Mouse (Mus musculus): Measurements from ENCODE around the gene Vasn. TPM values are rescaled to one million over a fixed set of nuclear protein-coding genes. Genes with fewer than 3 reads are reported as not detected.

Gene Vasn
- polyA plus RNA-seq, 1 experiment = 1.8 TPM

GRCm38 (mm10) chr16:4596836-4597235, 42.9 kb upstream of the Vasn start:
- no peaks in the 10 kb centered on the region for H3K4me1 ChIP-seq (ENCODE audit: control insufficient read depth, insufficient read depth, low read length)
- 86% methylated on average over 2 of the region's 2 CpGs for WGBS
- H3K27ac ChIP-seq (ENCODE audit: control insufficient read depth, insufficient read depth, low read depth, low read length, poor library complexity) = no peak overlapping the region
- H3K4me3 ChIP-seq (replicated peaks; ENCODE audit: control insufficient read depth, low read depth, low read length) = no peak overlapping the region
- TF ChIP-seq CTCF (IDR thresholded peaks at IDR 0.05; ENCODE audit: control insufficient read depth, insufficient read depth, low read length) (no peak), POLR2A (IDR thresholded peaks at IDR 0.05; ENCODE audit: borderline replicate concordance, control insufficient read depth, low read depth, low read length) (no peak)

DNA sequence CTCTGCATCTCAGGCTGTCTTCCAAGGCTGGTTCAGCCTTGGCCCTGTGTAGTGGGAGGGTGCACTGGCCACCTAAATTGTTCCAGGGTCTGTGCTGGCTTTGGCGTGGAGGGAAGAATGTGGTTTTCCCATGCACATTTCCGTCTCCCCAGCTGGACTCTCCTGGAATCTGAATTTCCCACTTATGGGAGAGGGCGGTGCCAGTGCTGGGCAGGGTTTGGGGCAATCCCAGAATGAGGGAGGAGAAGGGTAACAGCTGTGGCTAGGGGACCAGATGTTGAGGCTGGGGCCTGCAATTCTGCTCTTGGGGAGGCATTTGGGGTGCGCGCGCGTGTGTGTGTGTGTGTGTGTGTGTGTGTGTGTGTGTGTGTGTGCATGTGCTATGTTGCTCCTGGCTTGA, 42.4 kb upstream of the Vasn start:
- H3K4me1 ChIP-seq (ENCODE audit: control insufficient read depth, insufficient read depth, low read length) = no peaks in the 10 kb centered on the region

GRCm38 (mm10) chr16:4598041-4598440, 41.7 kb upstream of the Vasn start:
- no peak for TF ChIP-seq POLR2A (IDR thresholded peaks at IDR 0.05; ENCODE audit: borderline replicate concordance, control insufficient read depth, low read depth, low read length)
- TF ChIP-seq CTCF (IDR thresholded peaks at IDR 0.05; ENCODE audit: control insufficient read depth, insufficient read depth, low read length) = no peak
- H3K27ac ChIP-seq (ENCODE audit: control insufficient read depth, insufficient read depth, low read depth, low read length, poor library complexity) = no peak overlapping the region
- no peaks in the 10 kb centered on the region for H3K4me1 ChIP-seq (ENCODE audit: control insufficient read depth, insufficient read depth, low read length)
- H3K4me3 ChIP-seq (replicated peaks; ENCODE audit: control insufficient read depth, low read depth, low read length) = no peak overlapping the region
- WGBS = 87% methylated on average over 5 of the region's 5 CpGs

More for the DNA sequence above, 42.4 kb upstream of the Vasn start:
- Histone ChIP-seq H3K4me3 (replicated peaks; ENCODE audit: control insufficient read depth, low read depth, low read length) (no peak overlapping the region), H3K27ac (ENCODE audit: control insufficient read depth, insufficient read depth, low read depth, low read length, poor library complexity) (no peak overlapping the region)
- 74% methylated on average over 7 of the region's 7 CpGs for WGBS
- TF ChIP-seq CTCF (IDR thresholded peaks at IDR 0.05; ENCODE audit: control insufficient read depth, insufficient read depth, low read length) (no peak), POLR2A (IDR thresholded peaks at IDR 0.05; ENCODE audit: borderline replicate concordance, control insufficient read depth, low read depth, low read length) (no peak)

- TF ChIP-seq POLR2A (IDR thresholded peaks at IDR 0.05; ENCODE audit: borderline replicate concordance, control insufficient read depth, low read depth, low read length) = no peak
- Histone ChIP-seq H3K4me1 (ENCODE audit: control insufficient read depth, insufficient read depth, low read length) (no peaks in the 10 kb centered on the region), H3K27ac (ENCODE audit: control insufficient read depth, insufficient read depth, low read depth, low read length, poor library complexity) (no peak overlapping the region), H3K4me3 (replicated peaks; ENCODE audit: control insufficient read depth, low read depth, low read length) (no peak overlapping the region)
- 61% methylated on average over 6 of the region's 6 CpGs for WGBS
Measured at GRCm38 (mm10) chr16:4598891-4599543, 40.7 kb upstream of the Vasn start.

GRCm38 (mm10) chr16:4599616-4600015, 40.1 kb upstream of the Vasn start:
- no peak for TF ChIP-seq POLR2A (IDR thresholded peaks at IDR 0.05; ENCODE audit: borderline replicate concordance, control insufficient read depth, low read depth, low read length)
- TF ChIP-seq CTCF (IDR thresholded peaks at IDR 0.05; ENCODE audit: control insufficient read depth, insufficient read depth, low read length) = no peak
- Histone ChIP-seq H3K4me3 (replicated peaks; ENCODE audit: control insufficient read depth, low read depth, low read length) (no peak overlapping the region), H3K27ac (ENCODE audit: control insufficient read depth, insufficient read depth, low read depth, low read length, poor library complexity) (no peak overlapping the region), H3K4me1 (ENCODE audit: control insufficient read depth, insufficient read depth, low read length) (no peaks in the 10 kb centered on the region)
- 76% methylated on average over 3 of the region's 3 CpGs for WGBS

- 74% methylated on average over 9 of the region's 9 CpGs for WGBS
- no peak for TF ChIP-seq POLR2A (IDR thresholded peaks at IDR 0.05; ENCODE audit: borderline replicate concordance, control insufficient read depth, low read depth, low read length)
- no peak for TF ChIP-seq CTCF (IDR thresholded peaks at IDR 0.05; ENCODE audit: control insufficient read depth, insufficient read depth, low read length)
- no peak overlapping the region for H3K4me3 ChIP-seq (replicated peaks; ENCODE audit: control insufficient read depth, low read depth, low read length)
- H3K4me1 ChIP-seq (ENCODE audit: control insufficient read depth, insufficient read depth, low read length) = no peaks in the 10 kb centered on the region
- H3K27ac ChIP-seq (ENCODE audit: control insufficient read depth, insufficient read depth, low read depth, low read length, poor library complexity) = no peak overlapping the region
Measured at GRCm38 (mm10) chr16:4600701-4601310, 38.9 kb upstream of the Vasn start.

DNA sequence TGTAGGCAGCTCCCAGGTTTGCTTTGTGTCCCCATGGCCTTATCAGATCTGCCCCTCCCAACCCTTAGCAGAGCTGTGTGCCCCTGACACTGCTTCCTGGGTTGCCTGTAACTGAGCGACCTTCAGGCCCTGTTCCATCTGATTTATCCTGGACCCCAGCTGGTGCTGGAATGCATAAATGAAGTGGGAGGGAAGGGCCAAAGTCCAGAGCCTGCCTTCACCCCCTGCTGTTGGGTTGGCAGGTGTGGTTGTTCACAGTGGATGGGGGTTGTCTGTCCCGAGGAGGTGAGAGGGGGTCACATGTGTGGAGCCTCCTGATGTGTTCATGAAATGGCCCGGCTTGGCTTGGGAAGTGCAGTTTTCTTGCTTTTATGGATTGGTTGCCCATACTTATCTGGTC, 37.6 kb upstream of the Vasn start:
- Histone ChIP-seq H3K4me3 (replicated peaks; ENCODE audit: control insufficient read depth, low read depth, low read length) (no peak overlapping the region), H3K4me1 (ENCODE audit: control insufficient read depth, insufficient read depth, low read length) (no peaks in the 10 kb centered on the region; the same call in 1 of the 2 replicates), H3K27ac (ENCODE audit: control insufficient read depth, insufficient read depth, low read depth, low read length, poor library complexity) (no peak overlapping the region)
- TF ChIP-seq POLR2A (IDR thresholded peaks at IDR 0.05; ENCODE audit: borderline replicate concordance, control insufficient read depth, low read depth, low read length) (no peak), CTCF (IDR thresholded peaks at IDR 0.05; ENCODE audit: control insufficient read depth, insufficient read depth, low read length) (no peak)
- 73% methylated on average over 3 of the region's 3 CpGs for WGBS

GRCm38 (mm10) chr16:4602766-4603452, 36.8 kb upstream of the Vasn start:
- H3K4me1 ChIP-seq (ENCODE audit: control insufficient read depth, insufficient read depth, low read length) = no peaks in the 10 kb centered on the region; the same call in 1 of the 2 replicates
- WGBS = 69% methylated on average over 7 of the region's 7 CpGs
- TF ChIP-seq CTCF (IDR thresholded peaks at IDR 0.05; ENCODE audit: control insufficient read depth, insufficient read depth, low read length) (no peak), POLR2A (IDR thresholded peaks at IDR 0.05; ENCODE audit: borderline replicate concordance, control insufficient read depth, low read depth, low read length) (no peak)
- H3K4me3 ChIP-seq (replicated peaks; ENCODE audit: control insufficient read depth, low read depth, low read length) = no peak overlapping the region
- no peak overlapping the region for H3K27ac ChIP-seq (ENCODE audit: control insufficient read depth, insufficient read depth, low read depth, low read length, poor library complexity)

Measured in bone marrow, adult 2 months (tissue).